Mouse (Mus musculus) liver, embryonic 14.5 days (tissue): ENCODE data around the gene Alox5.

Source experiments
- CTCF ChIP-seq: IDR thresholded peaks from 2 replicates; pipeline ENCODE4 v1.5.1; 2016; ENCODE audit warnings: antibody characterized with exemption, low read depth, control low read depth
- EP300 ChIP-seq: IDR thresholded peaks from 2 replicates; pipeline ENCODE4 v1.6.1; 2016; ENCODE audit warnings: antibody characterized with exemption, low read depth

GRCm38 (mm10) chr6:116493742-116494141, 32.8 kb upstream of the Alox5 start:
- TF ChIP-seq CTCF, result no peak
- TF ChIP-seq EP300, result no peak
